Mouse (Mus musculus): Measurements from ENCODE around the gene Astl. TPM values are rescaled to one million over a fixed set of nuclear protein-coding genes. Genes with fewer than 3 reads are reported as not detected.

The Astl gene
- polyA plus RNA-seq, 1 experiment from 2014 or later = not detected

- DNase-seq (ENCODE audit: low spot score) = no peak
- Histone ChIP-seq H3K4me1 (replicated peaks; ENCODE audit: insufficient read depth, low read length) (no peaks in the 10 kb centered on the region), H3K4me3 (replicated peaks; ENCODE audit: low read depth, low read length) (no peak overlapping the region), H3K4me2 (ENCODE audit: low read length) (no peak overlapping the region), H3K9me3 (replicated peaks; ENCODE audit: low read length) (no peaks in the 10 kb centered on the region), H3K27me3 (ENCODE audit: insufficient read depth, low read length) (no peaks in the 10 kb centered on the region), H3K9ac (ENCODE audit: low read depth, low read length) (no peak overlapping the region), H3K27ac (no peak overlapping the region), H3K36me3 (ENCODE audit: insufficient read depth, low read length) (no peaks in the 10 kb centered on the region)
- TF ChIP-seq CTCF (IDR thresholded peaks at IDR 0.05; ENCODE audit: low read depth) = no peak
- WGBS = 64% methylated on average over 2 of the region's 2 CpGs
- ATAC-seq (replicated peaks; ENCODE audit: low FRiP score, low read depth) = no peak
These were observed 49.1 kb downstream of the Astl start for GRCm38 (mm10) chr2:127387521-127387920.

- WGBS = 65% methylated on average over 3 of the region's 3 CpGs
- ATAC-seq (replicated peaks; ENCODE audit: low FRiP score, low read depth) = no peak
- no peak for DNase-seq (ENCODE audit: low spot score)
- H3K27ac ChIP-seq = no peak overlapping the region
- H3K4me2 ChIP-seq (ENCODE audit: low read length) = no peak overlapping the region
- H3K9ac ChIP-seq (ENCODE audit: low read depth, low read length) = no peak overlapping the region
- no peaks in the 10 kb centered on the region for H3K27me3 ChIP-seq (ENCODE audit: insufficient read depth, low read length)
- no peaks in the 10 kb centered on the region for H3K36me3 ChIP-seq (ENCODE audit: insufficient read depth, low read length)
- no peak for TF ChIP-seq CTCF (IDR thresholded peaks at IDR 0.05; ENCODE audit: low read depth)
- H3K4me3 ChIP-seq (replicated peaks; ENCODE audit: low read depth, low read length) = no peak overlapping the region
- no peaks in the 10 kb centered on the region for H3K9me3 ChIP-seq (replicated peaks; ENCODE audit: low read length)
- no peaks in the 10 kb centered on the region for H3K4me1 ChIP-seq (replicated peaks; ENCODE audit: insufficient read depth, low read length)
These were observed 51.9 kb downstream of the Astl start for GRCm38 (mm10) chr2:127390352-127390751.

- H3K27me3 ChIP-seq (ENCODE audit: insufficient read depth, low read length) = no peaks in the 10 kb centered on the region
- H3K9me3 ChIP-seq (replicated peaks; ENCODE audit: low read length) = no peaks in the 10 kb centered on the region
- no peak overlapping the region for H3K4me3 ChIP-seq (replicated peaks; ENCODE audit: low read depth, low read length)
- ATAC-seq (replicated peaks; ENCODE audit: low FRiP score, low read depth) (no peak), DNase-seq (ENCODE audit: low spot score) (no peak)
- H3K4me2 ChIP-seq (ENCODE audit: low read length) = no peak overlapping the region
- H3K4me1 ChIP-seq (replicated peaks; ENCODE audit: insufficient read depth, low read length) = no peaks in the 10 kb centered on the region
- H3K9ac ChIP-seq (ENCODE audit: low read depth, low read length) = no peak overlapping the region
- WGBS = 68% methylated on average over 4 of the region's 4 CpGs
- no peak for TF ChIP-seq CTCF (IDR thresholded peaks at IDR 0.05; ENCODE audit: low read depth)
- no peaks in the 10 kb centered on the region for H3K36me3 ChIP-seq (ENCODE audit: insufficient read depth, low read length)
- no peak overlapping the region for H3K27ac ChIP-seq
These were observed 52.4 kb downstream of the Astl start for GRCm38 (mm10) chr2:127390846-127391245.

GRCm38 (mm10) chr2:127391323-127391722, 52.9 kb downstream of the Astl start:
- ATAC-seq (replicated peaks; ENCODE audit: low FRiP score, low read depth) (no peak), DNase-seq (ENCODE audit: low spot score) (no peak)
- Histone ChIP-seq H3K4me2 (ENCODE audit: low read length) (no peak overlapping the region), H3K4me3 (replicated peaks; ENCODE audit: low read depth, low read length) (no peak overlapping the region), H3K27ac (no peak overlapping the region), H3K4me1 (replicated peaks; ENCODE audit: insufficient read depth, low read length) (no peaks in the 10 kb centered on the region), H3K36me3 (ENCODE audit: insufficient read depth, low read length) (no peaks in the 10 kb centered on the region), H3K9ac (ENCODE audit: low read depth, low read length) (no peak overlapping the region), H3K27me3 (ENCODE audit: insufficient read depth, low read length) (no peaks in the 10 kb centered on the region), H3K9me3 (replicated peaks; ENCODE audit: low read length) (no peaks in the 10 kb centered on the region)
- TF ChIP-seq CTCF (IDR thresholded peaks at IDR 0.05; ENCODE audit: low read depth) = no peak
- WGBS = 70% methylated on average over 3 of the region's 3 CpGs

- Histone ChIP-seq H3K4me3 (replicated peaks; ENCODE audit: low read depth, low read length) (no peak overlapping the region), H3K9ac (ENCODE audit: low read depth, low read length) (no peak overlapping the region), H3K9me3 (replicated peaks; ENCODE audit: low read length) (no peaks in the 10 kb centered on the region), H3K4me2 (ENCODE audit: low read length) (no peak overlapping the region), H3K36me3 (ENCODE audit: insufficient read depth, low read length) (no peaks in the 10 kb centered on the region), H3K27me3 (ENCODE audit: insufficient read depth, low read length) (no peaks in the 10 kb centered on the region), H3K27ac (no peak overlapping the region), H3K4me1 (replicated peaks; ENCODE audit: insufficient read depth, low read length) (no peaks in the 10 kb centered on the region)
- DNase-seq (ENCODE audit: low spot score) = no peak
- TF ChIP-seq CTCF (IDR thresholded peaks at IDR 0.05; ENCODE audit: low read depth) = no peak
- ATAC-seq (replicated peaks; ENCODE audit: low FRiP score, low read depth) = no peak
- WGBS = 62% methylated on average over 5 of the region's 5 CpGs
These were observed 56.2 kb downstream of the Astl start for GRCm38 (mm10) chr2:127394606-127395161.

- Histone ChIP-seq H3K4me2 (ENCODE audit: low read length) (no peak overlapping the region), H3K4me3 (replicated peaks; ENCODE audit: low read depth, low read length) (no peak overlapping the region), H3K27me3 (ENCODE audit: insufficient read depth, low read length) (no peaks in the 10 kb centered on the region), H3K36me3 (ENCODE audit: insufficient read depth, low read length) (no peaks in the 10 kb centered on the region), H3K27ac (no peak overlapping the region), H3K4me1 (replicated peaks; ENCODE audit: insufficient read depth, low read length) (no peaks in the 10 kb centered on the region), H3K9ac (ENCODE audit: low read depth, low read length) (no peak overlapping the region), H3K9me3 (replicated peaks; ENCODE audit: low read length) (no peaks in the 10 kb centered on the region)
- TF ChIP-seq CTCF (IDR thresholded peaks at IDR 0.05; ENCODE audit: low read depth) = no peak
- ATAC-seq (replicated peaks; ENCODE audit: low FRiP score, low read depth) = peak; percentile 75
- DNase-seq (ENCODE audit: low spot score) = no peak
- 73% methylated on average over 7 of the region's 7 CpGs for WGBS
These were observed 60.3 kb downstream of the Astl start for GRCm38 (mm10) chr2:127398738-127399137.

Other genes starting within 250 kb of the Astl start
- 36.7 and 41.9 TPM in 2 replicates for gene Ncaph, start 204.7 kb upstream of the Astl start, polyA plus RNA-seq (2015; fragmentation: Nextera tagmentation; extraction: Ambion mirVana)
- gene Itpripl1, start 195.2 kb upstream of the Astl start, polyA plus RNA-seq (2015; fragmentation: Nextera tagmentation; extraction: Ambion mirVana) = 26.3 and 29.0 TPM in 2 replicates
- 2.9 and 3.6 TPM in 2 replicates for gene 1810024B03Rik, start 130.4 kb upstream of the Astl start, polyA plus RNA-seq (2015; fragmentation: Nextera tagmentation; extraction: Ambion mirVana)
- gene Snrnp200, start 130.3 kb upstream of the Astl start, polyA plus RNA-seq (2015; fragmentation: Nextera tagmentation; extraction: Ambion mirVana) = 37.0 TPM in 2 replicates
- 67.8 and 70.4 TPM in 2 replicates for gene Ciao1, start 90.8 kb upstream of the Astl start, polyA plus RNA-seq (2015; fragmentation: Nextera tagmentation; extraction: Ambion mirVana)
- gene Tmem127, start 90.7 kb upstream of the Astl start, polyA plus RNA-seq (2015; fragmentation: Nextera tagmentation; extraction: Ambion mirVana) = 35.4 and 35.7 TPM in 2 replicates
- 83.4 and 86.5 TPM in 2 replicates for gene Stard7, start 68.4 kb upstream of the Astl start, polyA plus RNA-seq (2015; fragmentation: Nextera tagmentation; extraction: Ambion mirVana)
- gene Dusp2, start 2.5 kb upstream of the Astl start, polyA plus RNA-seq (2015; fragmentation: Nextera tagmentation; extraction: Ambion mirVana) = 8.2 and 10.3 TPM in 2 replicates
- 10.3 and 10.5 TPM in 2 replicates for gene Adra2b, start 24.6 kb downstream of the Astl start, polyA plus RNA-seq (2015; fragmentation: Nextera tagmentation; extraction: Ambion mirVana)
- gene Gpat2, start 86.6 kb downstream of the Astl start, polyA plus RNA-seq (2015; fragmentation: Nextera tagmentation; extraction: Ambion mirVana) = 0.10 and 0.12 TPM in 2 replicates
- 61.3 and 62.2 TPM in 2 replicates for gene Fahd2a, start 105.9 kb downstream of the Astl start, polyA plus RNA-seq (2015; fragmentation: Nextera tagmentation; extraction: Ambion mirVana)
- 1.6 and 2.5 TPM in 2 replicates for gene Kcnip3, start 183.5 kb downstream of the Astl start, polyA plus RNA-seq (2015; fragmentation: Nextera tagmentation; extraction: Ambion mirVana)
- 2.2 and 2.4 TPM in 2 replicates for gene Prom2, start 202.8 kb downstream of the Astl start, polyA plus RNA-seq (2015; fragmentation: Nextera tagmentation; extraction: Ambion mirVana)
- 3.1 and 3.2 TPM in 2 replicates for gene Zfp661, start 248.5 kb downstream of the Astl start, polyA plus RNA-seq (2015; fragmentation: Nextera tagmentation; extraction: Ambion mirVana)
- gene Mrps5, start 248.6 kb downstream of the Astl start, polyA plus RNA-seq (2015; fragmentation: Nextera tagmentation; extraction: Ambion mirVana) = 151 and 167 TPM in 2 replicates

All from kidney, postnatal 0 days (tissue).